Mouse (Mus musculus): ENCODE measurements around the gene Mrpl49.

DNA sequence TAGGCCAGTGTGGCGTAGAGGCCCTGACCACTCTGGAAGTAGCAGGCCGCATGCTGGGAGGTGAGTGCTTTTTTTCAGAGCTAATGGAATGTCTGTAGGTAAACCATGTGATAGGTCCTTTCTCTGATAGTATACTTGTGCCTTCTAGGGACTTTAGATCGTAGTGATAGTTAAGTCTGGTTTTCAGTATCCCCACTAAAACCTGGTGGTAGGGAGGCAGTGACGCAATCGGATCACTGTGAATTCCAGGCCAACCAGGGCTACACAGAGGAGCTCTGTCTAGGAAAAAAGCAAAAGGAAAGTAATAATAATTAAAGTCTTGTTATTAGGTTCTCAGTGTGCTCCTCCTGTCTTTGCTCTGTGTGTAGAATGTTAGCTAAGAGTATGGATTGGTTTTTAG lies 928 bp upstream of the Mrpl49 start:
- TF ChIP-seq POLR2A (IDR thresholded peaks at IDR 0.05; ENCODE audit: insufficient read depth, low read depth, low read length) (no peak), CTCF (IDR thresholded peaks at IDR 0.05) (no peak)

Measured in heart, adult 2 months (tissue).